Comparison of ENCODE assay signal across 31 mouse cellular contexts in the genomic region with DNA sequence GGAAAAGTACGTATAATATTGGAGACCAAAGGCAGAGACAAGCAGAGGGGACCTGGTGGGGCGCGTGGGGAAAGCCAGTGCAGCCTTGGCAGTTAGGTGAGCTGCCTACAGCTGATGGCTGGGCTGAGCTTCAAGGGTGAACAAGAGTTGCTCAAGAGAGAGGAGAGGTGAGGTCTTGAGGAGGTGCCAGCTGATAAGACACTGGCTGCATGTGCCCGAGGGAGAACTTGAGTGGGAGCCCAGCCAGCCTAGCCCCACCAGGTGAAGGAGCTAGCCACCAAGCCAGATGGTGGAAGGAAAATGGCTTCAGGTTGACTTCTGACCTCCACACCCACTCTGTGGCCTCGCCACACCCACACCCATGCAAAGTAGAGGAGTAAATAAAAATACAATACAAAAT. TPM values are rescaled to one million over a fixed set of nuclear protein-coding genes. Genes with fewer than 3 reads are reported as not detected.
DNase-seq lines count a peak whose midpoint lies in the region; ATAC-seq and TF ChIP-seq lines count a peak whose summit lies in the region.
"Had no signal": no experiment of that assay in that cellular context is flagged by ENCODE, and none has a peak within 500 bp of the region (broad histone marks: within the 10 kb centered on the region; RNA-seq: fewer than 3 reads in every experiment).

No protein-coding gene starts in this region.

- no peaks in the 10 kb centered on the region for H3K9me3 ChIP-seq in lung, postnatal 0 days (ENCODE audit: low read length)
- H3K9me3 ChIP-seq: embryonic facial prominence, embryonic 12.5 days; embryonic facial prominence, embryonic 15.5 days; hindbrain, embryonic 12.5 days; hindbrain, embryonic 15.5 days had no signal

- ATAC-seq in lung, postnatal 0 days: peak; percentile 59
- ATAC-seq in megakaryocyte-erythroid progenitor cell, adult 5-6 weeks (replicated peaks; ENCODE audit: low FRiP score, low TSS enrichment, poor library complexity, severe bottlenecking): peak; percentile 33
- ATAC-seq: activated CD4-positive, CD25-positive, alpha-beta regulatory T cell, adult 4 months; CD4-positive, CD25-positive, alpha-beta regulatory T cell, adult 4 months; forebrain, embryonic 14.5 days; forebrain, postnatal 0 days had no signal

- H3K27ac ChIP-seq in lung, postnatal 0 days (ENCODE audit: low read length): peak overlapping the region; percentile 20; the same call in 1 of the 2 replicates
- H3K27ac ChIP-seq: embryonic facial prominence, embryonic 12.5 days; embryonic facial prominence, embryonic 15.5 days; gastrocnemius, adult 2 months; heart, adult 2 months; hindbrain, embryonic 12.5 days; hindbrain, embryonic 15.5 days had no signal

- DNase-seq in lung, postnatal 0 days (ENCODE audit: low spot score): peak; percentile 69
- DNase-seq in lung, postnatal 14 days: peak; percentile 48
- no peak for DNase-seq in heart, adult 11 months
- DNase-seq in cerebellum, adult 11-12 months: no peak
- DNase-seq in gastrocnemius, postnatal 10 days: no peak
- DNase-seq: adrenal gland, adult 8-10 months; adrenal gland, postnatal 25 days; cerebellum, adult 18-20 months; cerebellum, adult 9-10 months; cerebellum, postnatal 14 days; forebrain, postnatal 0 days; gastrocnemius, adult 2 months; gastrocnemius, postnatal 25 days; heart, adult 2 months had no signal

- no peak overlapping the region for H3K9ac ChIP-seq in lung, postnatal 0 days (replicated peaks; ENCODE audit: low read depth)
- H3K9ac ChIP-seq: embryonic facial prominence, embryonic 12.5 days; embryonic facial prominence, embryonic 15.5 days; forebrain, postnatal 0 days; hindbrain, embryonic 12.5 days; hindbrain, embryonic 15.5 days had no signal

- no peak for TF ChIP-seq EP300 in lung, postnatal 0 days (IDR thresholded peaks at IDR 0.05)

- no peaks in the 10 kb centered on the region for H3K27me3 ChIP-seq in lung, postnatal 0 days (replicated peaks; ENCODE audit: insufficient read depth, low read length)
- H3K27me3 ChIP-seq: embryonic facial prominence, embryonic 12.5 days; embryonic facial prominence, embryonic 15.5 days; hindbrain, embryonic 12.5 days; hindbrain, embryonic 15.5 days had no signal

- WGBS in lung, postnatal 0 days: 59% methylated on average over 5 of the region's 5 CpGs

- H3K4me1 ChIP-seq in lung, postnatal 0 days (ENCODE audit: insufficient read depth, low read depth, low read length): peaks cover 6% of the 10 kb centered on the region

- H3K4me3 ChIP-seq in lung, postnatal 0 days (ENCODE audit: low read depth, low read length): no peak overlapping the region
- H3K4me3 ChIP-seq: embryonic facial prominence, embryonic 12.5 days; embryonic facial prominence, embryonic 15.5 days; gastrocnemius, adult 2 months; heart, adult 2 months; hindbrain, embryonic 12.5 days; hindbrain, embryonic 15.5 days had no signal

- no peaks in the 10 kb centered on the region for H3K36me3 ChIP-seq in lung, postnatal 0 days (ENCODE audit: insufficient read depth, low read length)
- H3K36me3 ChIP-seq: embryonic facial prominence, embryonic 12.5 days; embryonic facial prominence, embryonic 15.5 days; hindbrain, embryonic 12.5 days; hindbrain, embryonic 15.5 days had no signal

- no peak overlapping the region for H3K4me2 ChIP-seq in lung, postnatal 0 days (replicated peaks; ENCODE audit: low read depth, low read length)
- H3K4me2 ChIP-seq: embryonic facial prominence, embryonic 12.5 days; embryonic facial prominence, embryonic 15.5 days; heart, embryonic 11.5 days; hindbrain, embryonic 12.5 days; hindbrain, embryonic 15.5 days had no signal

- TF ChIP-seq CTCF in lung, postnatal 0 days (IDR thresholded peaks at IDR 0.05): no peak

RNA-seq across cellular contexts. Expression of a gene that starts 14.9 kb away (rescaled TPM):
- polyA plus RNA-seq in lung, postnatal 0 days (2015; fragmentation: Nextera tagmentation; extraction: Ambion mirVana): 2.6 and 4.0 TPM in 2 replicates
- total RNA-seq in megakaryocyte-erythroid progenitor cell, adult 5-6 weeks (2014; fragmentation: Nextera tagmentation): 1.8 and 2.9 TPM in 2 replicates
- total RNA-seq in megakaryocyte-erythroid progenitor cell, adult 5-6 weeks (2017): 1.2 and 3.1 TPM in 2 replicates
- 1 to 10 TPM; 3.3 to 5.0 TPM for total RNA-seq in gastrocnemius, postnatal 10 days (2021)

RNA-seq across cellular contexts. Expression of a gene that starts 34.1 kb away (rescaled TPM):
- not detected in 2 replicates for polyA plus RNA-seq in lung, postnatal 0 days (2015; fragmentation: Nextera tagmentation; extraction: Ambion mirVana)
- not detected in 2 replicates for total RNA-seq in megakaryocyte-erythroid progenitor cell, adult 5-6 weeks (2014; fragmentation: Nextera tagmentation)
- total RNA-seq in megakaryocyte-erythroid progenitor cell, adult 5-6 weeks (2017): not detected in 2 replicates
- not detected for total RNA-seq in gastrocnemius, postnatal 10 days (2021)
- total RNA-seq: adrenal gland, adult 8-10 months; adrenal gland, postnatal 25 days; gastrocnemius, adult 2 months; gastrocnemius, postnatal 25 days; heart, adult 2 months; heart, postnatal 25 days; hematopoietic stem cell, adult 5-6 weeks; MEL had no signal
- polyA plus RNA-seq: activated CD4-positive, CD25-positive, alpha-beta regulatory T cell, adult 4 months; C2C12; CD4-positive, CD25-positive, alpha-beta regulatory T cell, adult 4 months; embryonic facial prominence, embryonic 12.5 days; embryonic facial prominence, embryonic 15.5 days; forebrain, embryonic 11.5 days; forebrain, embryonic 14.5 days; heart, adult 2 months; heart, embryonic 11.5 days; heart, embryonic 14.5 days; heart, postnatal 0 days; hindbrain, embryonic 12.5 days had no signal

RNA-seq across cellular contexts. Expression of a gene that starts 44.0 kb away (rescaled TPM):
- 0.38 and 0.44 TPM in 2 replicates for polyA plus RNA-seq in lung, postnatal 0 days (2015; fragmentation: Nextera tagmentation; extraction: Ambion mirVana)
- total RNA-seq in megakaryocyte-erythroid progenitor cell, adult 5-6 weeks (2014; fragmentation: Nextera tagmentation): not detected in 2 replicates
- not detected in 2 replicates for total RNA-seq in megakaryocyte-erythroid progenitor cell, adult 5-6 weeks (2017)
- not detected for total RNA-seq in gastrocnemius, postnatal 10 days (2021)
- total RNA-seq: adrenal gland, postnatal 25 days; common myeloid progenitor, adult 5-6 weeks; gastrocnemius, adult 2 months; gastrocnemius, postnatal 25 days; heart, adult 2 months; heart, postnatal 25 days; hematopoietic stem cell, adult 5-6 weeks; MEL had no signal
- polyA plus RNA-seq: activated CD4-positive, CD25-positive, alpha-beta regulatory T cell, adult 4 months; CD4-positive, CD25-positive, alpha-beta regulatory T cell, adult 4 months; heart, embryonic 11.5 days; heart, postnatal 0 days had no signal

Comparison
In these comparisons a context has a peak if more than half of its experiments do, and no peak if none do; other contexts are left out.
1. DNase-seq: peak in lung, postnatal 0 days (single experiment) and lung, postnatal 14 days (single experiment); none in heart, adult 11 months (single experiment), cerebellum, adult 11-12 months (single experiment) and gastrocnemius, postnatal 10 days (single experiment).